ENCODE assay signal across 18 mouse cellular contexts in the genomic region with DNA sequence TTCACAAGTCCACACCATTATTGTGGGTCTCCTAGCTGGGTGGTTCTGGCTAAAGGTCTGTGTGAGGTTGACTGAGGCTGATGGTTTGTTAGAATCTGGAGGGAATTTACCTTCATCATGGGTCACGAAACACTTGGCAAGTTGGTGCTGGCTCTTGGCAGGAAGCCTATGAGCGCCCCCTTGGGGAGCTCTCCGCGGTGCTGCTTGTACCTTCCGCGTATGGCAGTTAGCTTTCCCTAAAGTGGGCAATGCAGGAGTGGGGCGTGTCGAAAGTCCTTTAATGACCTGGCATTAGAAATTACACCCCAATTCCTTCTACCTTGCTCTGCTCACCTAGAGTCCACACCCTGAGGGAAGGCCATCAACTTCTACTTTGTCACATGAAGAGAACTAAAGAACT.
A peak's percentile ranks its signal among the peaks of the same experiment; 100 is the strongest.
DNase-seq lines count a peak whose midpoint lies in the region; ATAC-seq and TF ChIP-seq lines count a peak whose summit lies in the region.
"Had no signal": no experiment of that assay in that cellular context is flagged by ENCODE, and none has a peak within 500 bp of the region (broad histone marks: within the 10 kb centered on the region; RNA-seq: fewer than 3 reads in every experiment).

No protein-coding gene starts in this region.

- in situ Hi-C loops in ES-E14 (cut with MboI; ENCODE audit: low sequenced_read_pairs in 2 of 2, unreplicated experiment in 2 of 2) = no loop called here

- no peak overlapping the region for H3K4me2 ChIP-seq in kidney, embryonic 16.5 days (replicated peaks; ENCODE audit: low read depth, low read length)
- H3K4me2 ChIP-seq: embryonic facial prominence, embryonic 15.5 days; hindbrain, embryonic 13.5 days; intestine, embryonic 15.5 days had no signal

- H3K4me1 ChIP-seq in kidney, embryonic 16.5 days (ENCODE audit: insufficient read depth, low read length) = peaks cover 4% of the 10 kb centered on the region; the same call in 1 of the 2 replicates
- H3K4me1 ChIP-seq in ES-E14 (ENCODE audit: control insufficient read depth in 2 of 2, insufficient read depth in 2 of 2, low read length in 2 of 2, poor library complexity in 1 of 2) = no peaks in the 10 kb centered on the region
- H3K4me1 ChIP-seq in limb, embryonic 10.5 days = no peaks in the 10 kb centered on the region
- H3K4me1 ChIP-seq: embryonic facial prominence, embryonic 15.5 days; hindbrain, embryonic 13.5 days; intestine, embryonic 15.5 days had no signal

- H3K9me3 ChIP-seq in kidney, embryonic 16.5 days (ENCODE audit: low read length) = no peaks in the 10 kb centered on the region
- H3K9me3 ChIP-seq in ES-E14 (ENCODE audit: control insufficient read depth, insufficient read depth, low read depth, low read length) = no peaks in the 10 kb centered on the region
- no peaks in the 10 kb centered on the region for H3K9me3 ChIP-seq in limb, embryonic 10.5 days (replicated peaks)
- H3K9me3 ChIP-seq: embryonic facial prominence, embryonic 15.5 days; hindbrain, embryonic 13.5 days; intestine, embryonic 15.5 days had no signal

- H3K9ac ChIP-seq in kidney, embryonic 16.5 days (replicated peaks; ENCODE audit: low read length) = no peak overlapping the region
- no peak overlapping the region for H3K9ac ChIP-seq in ES-E14 (ENCODE audit: insufficient read depth, low read depth, low read length, poor library complexity, severe bottlenecking)
- H3K9ac ChIP-seq: embryonic facial prominence, embryonic 15.5 days; hindbrain, embryonic 13.5 days; intestine, embryonic 15.5 days; liver, postnatal 0 days had no signal

- H3K36me3 ChIP-seq in kidney, embryonic 16.5 days (ENCODE audit: insufficient read depth, low read length) = no peaks in the 10 kb centered on the region
- H3K36me3 ChIP-seq in ES-E14 (ENCODE audit: control insufficient read depth, insufficient read depth, low read length, poor library complexity, severe bottlenecking) = no peaks in the 10 kb centered on the region
- H3K36me3 ChIP-seq in limb, embryonic 10.5 days = no peaks in the 10 kb centered on the region
- H3K36me3 ChIP-seq: embryonic facial prominence, embryonic 15.5 days; hindbrain, embryonic 13.5 days; intestine, embryonic 15.5 days had no signal

- WGBS in kidney, embryonic 16.5 days = 61% methylated on average over 8 of the region's 8 CpGs
- WGBS in limb, embryonic 10.5 days = 68% methylated on average over 8 of the region's 8 CpGs

- no peak for ATAC-seq in kidney, embryonic 16.5 days (ENCODE audit: low FRiP score, low TSS enrichment)
- no peak for ATAC-seq in megakaryocyte-erythroid progenitor cell, adult 5-6 weeks (replicated peaks; ENCODE audit: low FRiP score, low TSS enrichment, poor library complexity, severe bottlenecking)
- ATAC-seq: intestine, embryonic 15.5 days; liver, postnatal 0 days; midbrain, embryonic 16.5 days; Patski had no signal

- H3K27me3 ChIP-seq in kidney, embryonic 16.5 days (ENCODE audit: insufficient read depth, low read length) = no peaks in the 10 kb centered on the region
- H3K27me3 ChIP-seq in limb, embryonic 10.5 days (ENCODE audit: low read depth, poor library complexity, severe bottlenecking) = no peaks in the 10 kb centered on the region
- H3K27me3 ChIP-seq: embryonic facial prominence, embryonic 15.5 days; hindbrain, embryonic 13.5 days; intestine, embryonic 15.5 days had no signal

- no peak overlapping the region for H3K27ac ChIP-seq in kidney, embryonic 16.5 days (ENCODE audit: low read length)
- H3K27ac ChIP-seq in ES-E14 (ENCODE audit: insufficient read depth, low read depth, low read length, poor library complexity, severe bottlenecking) = no peak overlapping the region
- H3K27ac ChIP-seq in limb, embryonic 10.5 days = no peak overlapping the region
- H3K27ac ChIP-seq: embryonic facial prominence, embryonic 15.5 days; hindbrain, embryonic 13.5 days; intestine, embryonic 15.5 days; macrophage had no signal

- peak; percentile 6 for DNase-seq in adrenal gland, postnatal 14 days
- DNase-seq in adrenal gland, postnatal 4 days (ENCODE audit: low spot score in 2 of 2) = no peak
- DNase-seq in kidney, postnatal 14 days = peak; percentile 4
- DNase-seq in ES-E14 (ENCODE audit: low read depth, low spot score) = peak; percentile 3
- DNase-seq in limb, embryonic 10.5 days (ENCODE audit: low spot score) = peak; percentile 39
- no peak for DNase-seq in urinary bladder, postnatal 14 days (ENCODE audit: low spot score)
- DNase-seq: liver; liver, postnatal 0 days; right cerebral cortex, adult 18-20 months; thymus, adult 2 months had no signal

- no peak overlapping the region for H3K4me3 ChIP-seq in kidney, embryonic 16.5 days (ENCODE audit: low read length)
- no peak overlapping the region for H3K4me3 ChIP-seq in ES-E14 (ENCODE audit: insufficient read depth in 1 of 2, low read depth in 1 of 2, low read length in 2 of 2, poor library complexity in 1 of 2, severe bottlenecking in 1 of 2)
- H3K4me3 ChIP-seq in limb, embryonic 10.5 days = no peak overlapping the region
- H3K4me3 ChIP-seq: embryonic facial prominence, embryonic 15.5 days; hindbrain, embryonic 13.5 days; intestine, embryonic 15.5 days had no signal

TF ChIP-seq in ES-E14, 5 proteins besides CTCF, POLR2A, EP300 and RAD21:
- TF ChIP-seq ZC3H11A (IDR thresholded peaks at IDR 0.05; ENCODE audit: borderline replicate concordance, low read depth, low read length) = no peak
- no peak for TF ChIP-seq HCFC1 (IDR thresholded peaks at IDR 0.05; ENCODE audit: borderline replicate concordance, insufficient read depth, low read length)
- no peak for TF ChIP-seq CHD2 (IDR thresholded peaks at IDR 0.05; ENCODE audit: low read depth, low read length)
- TF ChIP-seq ZNF384 (IDR thresholded peaks at IDR 0.05; ENCODE audit: low read depth, low read length) = no peak
- TF ChIP-seq MAFK (IDR thresholded peaks at IDR 0.05; ENCODE audit: insufficient read depth, low read depth, low read length) = no peak

Comparison
In these comparisons a context has a peak if more than half of its experiments do, and no peak if none do; other contexts are left out.
1. DNase-seq: peak in adrenal gland, postnatal 14 days (single experiment), kidney, postnatal 14 days (single experiment), ES-E14 (single experiment) and limb, embryonic 10.5 days (single experiment); none in adrenal gland, postnatal 4 days (0 of 2) and urinary bladder, postnatal 14 days (single experiment).